Mouse (Mus musculus) embryonic facial prominence, embryonic 11.5 days (tissue): ENCODE measurements around the gene Nek7. TPM values are rescaled to one million over a fixed set of nuclear protein-coding genes. Genes with fewer than 3 reads are reported as not detected.

Source experiments
- ATAC-seq: fragments of 200-750 bp; cut with Nextera tagmentation; replicated peaks from 2 replicates; pipeline ENCODE4 v1.8.0; 2017; ENCODE audit warnings: low read depth; ENCODE audit not compliant: insufficient number of reproducible peaks, low FRiP score, low TSS enrichment
- DNase-seq: peaks from one replicate; pipeline ENCODE4 v3.0.0-alpha.2; 2015; ENCODE audit warnings: low spot score
- H3K27ac ChIP-seq: fragments of 300-500 bp; sonication (generic); replicated peaks from 2 replicates; pipeline ENCODE4 v1.5.1; 2014; ENCODE audit warnings: mild to moderate bottlenecking, low read depth, low read length, control low read depth
- H3K27me3 ChIP-seq: fragments of 300-500 bp; sonication (generic); 2 replicates; pipeline ENCODE4 v1.6.1; 2014; ENCODE audit warnings: mild to moderate bottlenecking, low read length, moderate library complexity, mixed read lengths; ENCODE audit not compliant: control insufficient read depth, insufficient read depth
- H3K36me3 ChIP-seq: fragments of 300-500 bp; sonication (generic); replicated peaks from 2 replicates; pipeline ENCODE4 v1.6.1; 2014; ENCODE audit warnings: low read depth, mild to moderate bottlenecking, low read length, moderate library complexity, mixed read lengths; ENCODE audit not compliant: control insufficient read depth, insufficient read depth
- H3K4me1 ChIP-seq: fragments of 300-500 bp; sonication (generic); 2 replicates; pipeline ENCODE4 v1.6.1; 2014; ENCODE audit warnings: low read length, mixed read lengths; ENCODE audit not compliant: control insufficient read depth, insufficient read depth
- H3K4me2 ChIP-seq: fragments of 300-500 bp; sonication (generic); 2 replicates; pipeline ENCODE4 v1.6.1; 2014; ENCODE audit warnings: low read depth, mild to moderate bottlenecking, control low read depth, low read length, moderate library complexity
- H3K4me3 ChIP-seq: fragments of 300-500 bp; sonication (generic); 2 replicates; pipeline ENCODE4 v1.5.1; 2014; ENCODE audit warnings: low read depth, low read length, control low read depth
- H3K9ac ChIP-seq: fragments of 300-500 bp; sonication (generic); replicated peaks from 2 replicates; pipeline ENCODE4 v1.6.1; 2014; ENCODE audit warnings: mild to moderate bottlenecking, control low read depth, low read length
- H3K9me3 ChIP-seq: fragments of 300-500 bp; sonication (generic); replicated peaks from 2 replicates; pipeline ENCODE4 v1.6.1; 2016; ENCODE audit warnings: mild to moderate bottlenecking, low read length, inconsistent platforms, mixed read lengths; ENCODE audit not compliant: control insufficient read depth
- WGBS: fragments of 180-500 bp; shearing (Covaris S2); extraction: QIAGEN DNeasy Blood & Tissue Kit; methylation state at CpG from one replicate; pipeline ENCODE4 v1.1.7; 2014; 5-methylcytosine and 5-hydroxymethylcytosine counted together
- polyA plus RNA-seq: library from polyadenylated mRNA; unstranded; fragments of >200 nt; fragmentation: Nextera tagmentation; extraction: Ambion mirVana; gene quantifications from 2 replicates; pipeline ENCODE4 v1.2.1, GENCODE M21; 2014

Nek7 gene
- polyA plus RNA-seq, 1 experiment from 2014 or later, result 30.8 TPM

GRCm38 (mm10) chr1:138606771-138607170, 13.2 kb downstream of the Nek7 start:
- Histone ChIP-seq H3K27me3 (no peaks in the 10 kb centered on the region), H3K9me3 (no peaks in the 10 kb centered on the region), H3K4me1 (no peaks in the 10 kb centered on the region), H3K9ac (no peak overlapping the region), H3K4me2 (no peak overlapping the region), H3K4me3 (no peak overlapping the region), H3K36me3 (no peaks in the 10 kb centered on the region), H3K27ac (no peak overlapping the region)
- 89% methylated on average over 8 of the region's 8 CpGs for WGBS
- no peak for ATAC-seq
- no peak for DNase-seq

DNA sequence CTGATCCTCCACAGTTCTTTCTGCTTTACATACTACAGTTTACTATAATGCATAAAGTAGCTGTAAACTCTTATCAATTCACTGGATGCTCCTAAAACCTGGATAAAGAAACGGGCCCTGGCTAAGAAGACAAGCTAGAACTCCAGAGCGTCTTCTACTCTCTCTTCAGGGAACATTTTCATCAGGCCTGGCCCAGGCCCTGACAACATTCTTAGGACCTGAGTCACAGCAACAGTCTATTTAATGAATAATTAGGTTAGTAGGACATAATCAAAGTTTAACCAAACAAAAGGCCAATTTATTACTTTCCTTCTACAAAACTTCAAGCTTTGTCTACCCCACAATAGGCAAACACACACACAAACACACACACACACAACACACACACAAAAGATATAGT, 15.2 kb downstream of the Nek7 start:
- Histone ChIP-seq H3K9me3 (no peaks in the 10 kb centered on the region), H3K4me2 (no peak overlapping the region), H3K4me1 (no peaks in the 10 kb centered on the region), H3K27me3 (no peaks in the 10 kb centered on the region), H3K9ac (no peak overlapping the region), H3K4me3 (no peak overlapping the region), H3K27ac (no peak overlapping the region), H3K36me3 (no peaks in the 10 kb centered on the region)
- DNase-seq, result no peak
- WGBS, result 89% methylated on average over 2 of the region's 2 CpGs
- no peak for ATAC-seq

DNA sequence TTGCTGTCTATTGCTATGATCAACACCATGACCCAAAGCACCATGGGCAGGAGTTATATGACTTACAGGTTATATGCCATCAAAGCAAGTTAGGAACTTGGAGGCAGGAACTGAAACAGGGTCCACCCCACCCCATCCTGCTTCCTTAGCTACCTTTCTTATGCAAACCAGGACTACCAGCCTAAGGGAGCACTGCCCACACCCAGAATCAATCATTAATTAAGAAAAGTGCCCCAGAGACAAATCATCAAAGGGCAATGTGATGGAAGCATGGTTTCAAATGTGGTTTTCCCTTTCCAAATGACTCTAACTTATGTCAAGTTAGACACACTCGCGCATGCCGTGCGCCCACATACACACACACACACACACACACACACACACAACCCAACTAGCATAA, 16.0 kb downstream of the Nek7 start:
- DNase-seq, result no peak
- Histone ChIP-seq H3K27me3 (no peaks in the 10 kb centered on the region), H3K4me1 (no peaks in the 10 kb centered on the region), H3K4me3 (no peak overlapping the region), H3K4me2 (no peak overlapping the region), H3K9me3 (no peaks in the 10 kb centered on the region), H3K27ac (no peak overlapping the region), H3K9ac (no peak overlapping the region), H3K36me3 (no peaks in the 10 kb centered on the region)
- 99% methylated on average over 4 of the region's 4 CpGs for WGBS
- ATAC-seq, result no peak

GRCm38 (mm10) chr1:138598087-138598486, 21.9 kb downstream of the Nek7 start:
- no peak overlapping the region for H3K9ac ChIP-seq
- ATAC-seq, result no peak
- DNase-seq, result no peak
- H3K4me1 ChIP-seq, result no peaks in the 10 kb centered on the region
- no peaks in the 10 kb centered on the region for H3K27me3 ChIP-seq
- H3K9me3 ChIP-seq, result no peaks in the 10 kb centered on the region
- no peak overlapping the region for H3K4me3 ChIP-seq
- no peak overlapping the region for H3K4me2 ChIP-seq
- H3K36me3 ChIP-seq, result no peaks in the 10 kb centered on the region
- no peak overlapping the region for H3K27ac ChIP-seq
- WGBS, result 83% methylated on average over 11 of the region's 11 CpGs

DNA sequence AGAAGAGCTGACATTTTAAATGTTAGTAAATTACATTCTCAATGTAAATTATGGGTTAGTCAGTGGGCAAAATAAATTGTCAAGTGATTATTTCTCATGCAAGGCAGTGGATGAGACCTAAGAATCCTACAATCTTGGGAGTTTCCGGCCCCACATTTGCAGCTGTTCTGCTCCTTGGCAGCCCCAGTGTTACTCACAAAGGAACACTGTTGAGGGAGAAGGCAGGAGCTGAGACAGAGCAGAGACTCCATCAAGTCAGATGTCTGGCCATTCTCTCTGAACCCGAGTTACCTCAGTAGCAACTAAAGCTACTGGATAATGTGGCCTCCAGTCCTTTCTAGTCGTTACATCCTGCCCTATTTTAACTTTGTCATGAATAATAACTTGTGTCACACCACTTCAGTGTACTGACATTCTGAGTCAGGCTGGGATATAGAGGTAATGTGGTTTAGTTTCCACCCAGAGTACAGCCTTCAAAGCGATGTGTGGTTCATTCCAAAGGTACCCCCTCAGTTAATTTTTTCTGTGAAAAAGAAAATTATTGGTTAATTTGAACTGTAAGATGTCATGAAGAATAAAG, 23.7 kb downstream of the Nek7 start:
- no peak overlapping the region for H3K4me3 ChIP-seq
- H3K27ac ChIP-seq, result no peak overlapping the region
- H3K9ac ChIP-seq, result no peak overlapping the region
- 63% methylated on average over 4 of the region's 4 CpGs for WGBS
- H3K36me3 ChIP-seq, result no peaks in the 10 kb centered on the region
- ATAC-seq, result no peak
- H3K4me1 ChIP-seq, result no peaks in the 10 kb centered on the region
- H3K9me3 ChIP-seq, result no peaks in the 10 kb centered on the region
- no peaks in the 10 kb centered on the region for H3K27me3 ChIP-seq
- no peak for DNase-seq
- no peak overlapping the region for H3K4me2 ChIP-seq

DNA sequence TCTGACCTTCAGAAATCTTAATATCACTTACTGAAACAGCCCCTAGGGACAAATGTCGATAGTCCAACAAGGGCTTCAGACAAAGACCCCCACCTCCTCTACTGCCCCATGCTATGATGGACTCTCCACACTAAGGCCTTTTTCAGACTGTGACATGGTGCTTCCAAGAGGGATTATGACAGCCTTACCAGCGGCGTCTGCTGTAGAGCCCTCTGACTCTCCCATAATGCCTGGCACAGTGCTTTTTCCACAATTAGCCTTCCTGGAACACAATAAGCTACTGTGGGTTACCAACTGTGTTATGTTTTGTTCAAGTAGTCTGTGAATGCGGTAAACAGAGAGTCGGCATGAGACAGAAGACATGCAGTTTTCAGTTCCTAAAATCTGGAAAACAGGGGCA, 25.0 kb downstream of the Nek7 start:
- ATAC-seq, result no peak

GRCm38 (mm10) chr1:138593922-138594321, 26.0 kb downstream of the Nek7 start:
- 90% methylated on average over 5 of the region's 5 CpGs for WGBS
- H3K4me1 ChIP-seq, result no peaks in the 10 kb centered on the region
- no peak overlapping the region for H3K27ac ChIP-seq
- no peak overlapping the region for H3K9ac ChIP-seq
- H3K4me2 ChIP-seq, result no peak overlapping the region
- no peaks in the 10 kb centered on the region for H3K36me3 ChIP-seq
- no peaks in the 10 kb centered on the region for H3K9me3 ChIP-seq
- no peak overlapping the region for H3K4me3 ChIP-seq
- DNase-seq, result no peak
- no peaks in the 10 kb centered on the region for H3K27me3 ChIP-seq
- ATAC-seq, result no peak

More for the DNA sequence above, 25.0 kb downstream of the Nek7 start:
- Histone ChIP-seq H3K4me1 (no peaks in the 10 kb centered on the region), H3K27ac (no peak overlapping the region), H3K4me3 (no peak overlapping the region), H3K27me3 (no peaks in the 10 kb centered on the region), H3K9me3 (no peaks in the 10 kb centered on the region), H3K4me2 (no peak overlapping the region), H3K36me3 (no peaks in the 10 kb centered on the region), H3K9ac (no peak overlapping the region)
- WGBS, result 74% methylated on average over 5 of the region's 5 CpGs
- DNase-seq, result no peak

- 80% methylated on average over 4 of the region's 4 CpGs for WGBS
Measured at GRCm38 (mm10) chr1:138592466-138592865, 27.5 kb downstream of the Nek7 start.

More at GRCm38 (mm10) chr1:138592466-138592865, 27.5 kb downstream of the Nek7 start:
- no peaks in the 10 kb centered on the region for H3K9me3 ChIP-seq
- no peaks in the 10 kb centered on the region for H3K36me3 ChIP-seq
- no peaks in the 10 kb centered on the region for H3K4me1 ChIP-seq
- no peak overlapping the region for H3K4me3 ChIP-seq
- no peak overlapping the region for H3K4me2 ChIP-seq
- H3K27ac ChIP-seq, result no peak overlapping the region
- ATAC-seq (no peak), DNase-seq (no peak)
- no peaks in the 10 kb centered on the region for H3K27me3 ChIP-seq
- no peak overlapping the region for H3K9ac ChIP-seq
